Mouse (Mus musculus): ENCODE data around the gene Srl.

DNA sequence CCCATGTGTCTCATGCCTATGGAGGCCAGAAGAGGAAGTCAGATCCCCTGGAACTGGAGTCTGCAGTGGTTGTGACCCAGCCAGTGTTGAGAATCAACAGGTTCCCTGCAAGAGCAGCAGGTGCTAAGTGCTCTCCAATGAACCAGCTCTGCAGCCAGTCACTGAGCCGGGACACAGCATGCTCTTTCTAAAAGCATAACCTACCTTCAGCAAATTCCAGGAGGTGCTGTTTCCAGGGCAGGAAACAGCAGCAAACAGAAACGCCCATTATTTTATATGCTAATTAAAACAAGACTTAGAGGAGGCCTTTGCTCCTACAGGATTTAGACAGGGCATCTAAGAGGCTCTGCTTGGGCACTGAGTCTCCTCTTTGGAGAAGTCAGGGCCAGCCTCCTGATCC is 34.4 kb upstream of the Srl start:
- no peak for TF ChIP-seq CTCF (IDR thresholded peaks at IDR 0.05; ENCODE audit: insufficient read depth, low read depth, low read length)
- TF ChIP-seq POLR2A (IDR thresholded peaks at IDR 0.05; ENCODE audit: insufficient read depth, low read depth, low read length): no peak
